Mouse (Mus musculus) NIH3T3 (cell line): ENCODE results near the gene Zcchc13.
A peak's percentile ranks its signal among the peaks of the same experiment; 100 is the strongest.

Experiments used
- DNase-seq: peaks from one replicate; pipeline ENCODE4 v3.0.0-alpha.2; 2012; ENCODE audit warnings: low read depth

Gene Zcchc13

GRCm38 (mm10) chrX:103630303-103630702 lies at the start of gene Zcchc13:
TSS of gene Zcchc13 (plus strand) at chrX:103630586.
- no peak for DNase-seq

- no peak for DNase-seq
Measured at GRCm38 (mm10) chrX:103584262-103584661, 46.1 kb upstream of the Zcchc13 start.

GRCm38 (mm10) chrX:103592056-103592455 lies 38.3 kb upstream of the Zcchc13 start:
- DNase-seq, result no peak

GRCm38 (mm10) chrX:103602553-103602952 lies 27.8 kb upstream of the Zcchc13 start:
- DNase-seq, result no peak

GRCm38 (mm10) chrX:103604211-103604610 lies 26.2 kb upstream of the Zcchc13 start:
- peak; percentile 50 for DNase-seq

- DNase-seq, result no peak
Measured at GRCm38 (mm10) chrX:103605473-103605872, 24.9 kb upstream of the Zcchc13 start.

GRCm38 (mm10) chrX:103610401-103610800 lies 20.0 kb upstream of the Zcchc13 start:
- peak; percentile 19 for DNase-seq

GRCm38 (mm10) chrX:103611462-103611861 lies 18.9 kb upstream of the Zcchc13 start:
- DNase-seq, result no peak

GRCm38 (mm10) chrX:103614700-103615233 lies 15.6 kb upstream of the Zcchc13 start:
- DNase-seq, result no peak

- no peak for DNase-seq
Measured at GRCm38 (mm10) chrX:103615453-103615852, 14.9 kb upstream of the Zcchc13 start.

- DNase-seq, result peak; percentile 81
Measured at GRCm38 (mm10) chrX:103616162-103616535, 14.2 kb upstream of the Zcchc13 start.

GRCm38 (mm10) chrX:103616536-103617404 lies 13.6 kb upstream of the Zcchc13 start:
- DNase-seq, result peak; percentile 83

- no peak for DNase-seq
Measured at GRCm38 (mm10) chrX:103617405-103618095, 12.8 kb upstream of the Zcchc13 start.

GRCm38 (mm10) chrX:103621799-103622198 lies 8.6 kb upstream of the Zcchc13 start:
- no peak for DNase-seq

- peak; percentile 98 for DNase-seq
Measured at GRCm38 (mm10) chrX:103622260-103622934, 8.0 kb upstream of the Zcchc13 start.

GRCm38 (mm10) chrX:103622935-103623280 lies 7.5 kb upstream of the Zcchc13 start:
- DNase-seq, result peak; percentile 45

- DNase-seq, result peak; percentile 65
Measured at GRCm38 (mm10) chrX:103623411-103623845, 7.0 kb upstream of the Zcchc13 start.

GRCm38 (mm10) chrX:103624426-103625168 lies 5.8 kb upstream of the Zcchc13 start:
- DNase-seq, result peak; percentile 62

- no peak for DNase-seq
Measured at GRCm38 (mm10) chrX:103628890-103629289, 1.5 kb upstream of the Zcchc13 start.

- no peak for DNase-seq
Measured at GRCm38 (mm10) chrX:103633895-103634294, 3.5 kb downstream of the Zcchc13 start.

GRCm38 (mm10) chrX:103636021-103636420 lies 5.6 kb downstream of the Zcchc13 start:
- DNase-seq, result no peak

- DNase-seq, result no peak
Measured at GRCm38 (mm10) chrX:103638566-103638965, 8.2 kb downstream of the Zcchc13 start.
